Mouse (Mus musculus) heart, embryonic 15.5 days (tissue): ENCODE data around the gene Dck. TPM values are rescaled to one million over a fixed set of nuclear protein-coding genes. Genes with fewer than 3 reads are reported as not detected.

Source experiments
- ATAC-seq: fragments of 200-750 bp; cut with Nextera tagmentation; replicated peaks from 2 replicates; pipeline ENCODE4 v1.8.0; 2017; ENCODE audit warnings: low read depth, moderate TSS enrichment; ENCODE audit not compliant: insufficient number of reproducible peaks, insufficient read depth, low FRiP score
- H3K27ac ChIP-seq: fragments of 300-500 bp; sonication (generic); 2 replicates; pipeline ENCODE4 v1.5.1; 2015; ENCODE audit warnings: mild to moderate bottlenecking, inconsistent platforms
- H3K27me3 ChIP-seq: fragments of 300-500 bp; sonication (generic); 2 replicates; pipeline ENCODE4 v1.6.1; 2015; ENCODE audit warnings: inconsistent platforms
- H3K36me3 ChIP-seq: fragments of 300-500 bp; sonication (generic); 2 replicates; pipeline ENCODE4 v1.6.1; 2015; ENCODE audit warnings: mild to moderate bottlenecking, inconsistent platforms
- H3K4me1 ChIP-seq: fragments of 300-500 bp; sonication (generic); replicated peaks from 2 replicates; pipeline ENCODE4 v1.6.1; 2015; ENCODE audit warnings: inconsistent platforms
- H3K4me2 ChIP-seq: fragments of 300-500 bp; sonication (generic); 2 replicates; pipeline ENCODE4 v1.6.1; 2015; ENCODE audit warnings: inconsistent platforms, mild to moderate bottlenecking, moderate library complexity
- H3K4me3 ChIP-seq: fragments of 300-500 bp; sonication (generic); 2 replicates; pipeline ENCODE4 v1.5.1; 2015; ENCODE audit warnings: mild to moderate bottlenecking, inconsistent platforms
- H3K9ac ChIP-seq: fragments of 300-500 bp; sonication (generic); 2 replicates; pipeline ENCODE4 v1.6.1; 2015; ENCODE audit warnings: mild to moderate bottlenecking, inconsistent platforms
- H3K9me3 ChIP-seq: fragments of 300-500 bp; sonication (generic); replicated peaks from 2 replicates; pipeline ENCODE4 v1.6.1; 2016; ENCODE audit warnings: inconsistent platforms
- WGBS: fragments of 180-500 bp; shearing (Covaris S2); methylation state at CpG from one replicate; pipeline ENCODE4 v1.1.7; 2015; ENCODE audit warnings: mixed read lengths; 5-methylcytosine and 5-hydroxymethylcytosine counted together
- polyA plus RNA-seq: library from polyadenylated mRNA; unstranded; fragments of >200 nt; fragmentation: Nextera tagmentation; extraction: Ambion mirVana; gene quantifications from 2 replicates; pipeline ENCODE4 v1.2.1, GENCODE M21; 2015

The Dck gene
- polyA plus RNA-seq, 1 experiment from 2014 or later = 27.6 TPM

DNA sequence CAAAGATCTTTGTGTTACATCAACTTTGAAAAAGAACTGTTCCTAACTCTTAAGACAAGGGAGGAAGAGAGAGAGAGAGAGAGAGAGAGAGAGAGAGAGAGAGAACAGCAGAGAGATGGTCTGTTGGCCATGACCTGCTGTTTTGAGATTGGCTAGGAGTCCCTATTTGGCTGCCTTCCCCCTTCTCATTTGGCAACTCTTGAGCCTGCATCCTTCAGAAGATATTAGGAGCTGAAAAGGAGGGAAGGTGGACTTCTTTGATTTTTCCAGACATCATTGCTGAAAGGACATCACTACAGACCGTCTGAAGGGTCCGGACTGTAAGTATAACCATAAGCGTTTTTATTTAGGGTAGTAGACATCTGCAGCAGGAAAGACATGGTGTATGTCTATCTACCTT is 28.9 kb downstream of the Dck start:
- Histone ChIP-seq H3K9ac (no peak overlapping the region), H3K9me3 (no peaks in the 10 kb centered on the region), H3K27ac (no peak overlapping the region), H3K4me2 (no peak overlapping the region), H3K4me1 (no peaks in the 10 kb centered on the region), H3K36me3 (no peaks in the 10 kb centered on the region), H3K27me3 (no peaks in the 10 kb centered on the region), H3K4me3 (no peak overlapping the region)
- ATAC-seq = no peak
- WGBS = 78% methylated on average over 3 of the region's 3 CpGs

DNA sequence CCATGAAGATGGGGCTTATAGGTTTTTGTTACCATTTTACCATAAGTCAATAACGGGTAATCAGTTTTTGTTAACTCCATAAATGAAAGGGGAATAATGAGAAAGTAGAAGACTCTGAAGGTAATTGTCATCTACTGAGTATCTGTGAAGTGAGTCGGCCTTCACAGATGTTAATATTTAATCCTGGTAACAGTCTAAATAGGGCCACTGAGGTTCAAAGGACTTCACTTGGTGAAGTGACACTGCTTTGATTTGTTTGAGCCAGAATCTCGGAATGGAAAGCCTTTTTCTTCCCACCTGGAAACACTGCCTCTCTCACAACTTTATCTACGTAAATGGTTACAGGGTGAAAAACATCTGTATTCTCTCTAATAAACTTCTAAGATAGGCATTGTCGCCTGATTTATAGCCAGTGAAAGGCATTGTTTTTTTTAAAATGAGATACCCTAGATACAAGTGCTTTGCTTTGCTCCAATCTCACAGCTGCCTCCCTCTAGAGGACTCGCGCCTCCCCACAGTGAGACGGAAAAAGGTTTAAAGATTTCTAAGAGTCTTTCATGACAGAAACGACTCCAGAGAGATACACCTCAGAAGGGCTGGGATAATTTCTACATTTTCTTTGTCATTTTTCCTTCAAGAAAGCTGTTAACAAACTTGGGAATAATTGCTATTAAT is 31.3 kb downstream of the Dck start:
- ATAC-seq = no peak
- Histone ChIP-seq H3K9me3 (no peaks in the 10 kb centered on the region), H3K9ac (no peak overlapping the region), H3K27ac (no peak overlapping the region), H3K4me1 (no peaks in the 10 kb centered on the region), H3K4me2 (no peak overlapping the region), H3K36me3 (no peaks in the 10 kb centered on the region), H3K27me3 (no peaks in the 10 kb centered on the region), H3K4me3 (no peak overlapping the region)
- WGBS = 46% methylated on average over 9 of the region's 9 CpGs

DNA sequence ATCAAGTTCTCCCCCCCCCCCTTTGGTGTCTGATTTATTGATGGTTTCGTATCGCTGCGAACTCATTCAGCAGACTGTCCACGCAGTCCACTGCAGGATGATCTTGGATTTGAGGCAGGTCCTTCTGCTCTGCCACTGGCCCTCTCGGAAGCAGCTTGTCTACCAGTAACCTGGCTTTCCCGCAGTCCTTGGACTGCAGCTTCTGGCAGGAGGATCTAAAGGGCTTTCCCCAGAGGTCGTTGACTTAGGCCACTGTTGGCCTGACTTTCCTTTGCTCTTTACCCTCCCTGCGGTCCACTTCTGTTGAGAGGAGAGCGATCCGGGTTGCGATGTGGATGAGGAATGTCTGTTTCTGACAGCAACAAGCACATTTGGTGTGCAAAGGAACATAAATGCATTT is 31.8 kb downstream of the Dck start:
- Histone ChIP-seq H3K4me2 (no peak overlapping the region), H3K9me3 (no peaks in the 10 kb centered on the region), H3K36me3 (no peaks in the 10 kb centered on the region), H3K9ac (no peak overlapping the region), H3K27me3 (no peaks in the 10 kb centered on the region), H3K4me1 (no peaks in the 10 kb centered on the region), H3K27ac (no peak overlapping the region), H3K4me3 (no peak overlapping the region)
- 51% methylated on average over 11 of the region's 11 CpGs for WGBS
- no peak for ATAC-seq

DNA sequence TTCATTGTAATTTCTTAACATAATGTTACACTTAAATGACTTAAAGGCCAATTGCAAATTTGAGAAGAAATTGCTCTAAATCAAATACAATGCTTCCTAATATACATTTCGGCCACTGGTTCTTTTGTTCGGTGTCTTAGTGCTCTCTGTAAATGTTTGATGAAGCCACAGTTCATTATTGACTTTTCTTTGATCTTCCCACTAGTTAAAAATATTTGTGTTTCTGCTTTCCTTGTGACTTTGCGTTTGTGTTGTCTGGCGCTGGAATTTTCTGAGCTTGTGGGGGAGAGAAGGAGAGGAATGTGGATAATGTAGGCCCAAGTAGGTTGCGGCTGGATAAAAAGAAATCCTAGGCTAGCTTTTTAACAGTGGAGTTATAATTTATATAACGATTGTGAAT is 32.3 kb downstream of the Dck start:
- H3K36me3 ChIP-seq = no peaks in the 10 kb centered on the region
- H3K4me2 ChIP-seq = no peak overlapping the region
- no peak overlapping the region for H3K4me3 ChIP-seq
- no peak overlapping the region for H3K9ac ChIP-seq
- no peaks in the 10 kb centered on the region for H3K9me3 ChIP-seq
- no peak for ATAC-seq
- WGBS = 74% methylated on average over 6 of the region's 6 CpGs
- no peak overlapping the region for H3K27ac ChIP-seq
- no peaks in the 10 kb centered on the region for H3K27me3 ChIP-seq
- H3K4me1 ChIP-seq = no peaks in the 10 kb centered on the region

DNA sequence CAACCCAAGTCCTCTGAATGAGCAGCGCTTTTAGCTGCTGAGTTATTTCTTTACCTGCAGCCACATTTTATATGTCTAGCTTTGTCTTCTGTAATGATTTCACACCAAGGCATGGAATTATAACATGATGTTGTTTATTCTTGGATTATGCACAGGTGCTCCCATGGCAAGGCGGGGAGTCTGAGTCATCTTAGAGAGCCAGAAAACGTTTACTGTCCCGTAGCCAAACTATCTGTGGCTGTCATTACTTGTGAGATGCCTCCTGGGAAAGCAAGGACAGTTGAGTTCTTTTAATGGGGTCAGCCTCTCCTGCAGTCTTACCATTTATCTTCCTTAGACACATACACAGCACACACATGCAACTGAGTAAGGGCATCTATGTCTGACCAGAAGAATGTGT is 40.8 kb downstream of the Dck start:
- H3K4me3 ChIP-seq = no peak overlapping the region
- H3K27me3 ChIP-seq = no peaks in the 10 kb centered on the region
- no peaks in the 10 kb centered on the region for H3K9me3 ChIP-seq
- H3K36me3 ChIP-seq = no peaks in the 10 kb centered on the region
- H3K4me1 ChIP-seq = peaks cover 17% of the 10 kb centered on the region
- no peak overlapping the region for H3K4me2 ChIP-seq
- H3K27ac ChIP-seq = no peak overlapping the region
- 81% methylated on average over 4 of the region's 4 CpGs for WGBS
- ATAC-seq = no peak
- H3K9ac ChIP-seq = no peak overlapping the region

DNA sequence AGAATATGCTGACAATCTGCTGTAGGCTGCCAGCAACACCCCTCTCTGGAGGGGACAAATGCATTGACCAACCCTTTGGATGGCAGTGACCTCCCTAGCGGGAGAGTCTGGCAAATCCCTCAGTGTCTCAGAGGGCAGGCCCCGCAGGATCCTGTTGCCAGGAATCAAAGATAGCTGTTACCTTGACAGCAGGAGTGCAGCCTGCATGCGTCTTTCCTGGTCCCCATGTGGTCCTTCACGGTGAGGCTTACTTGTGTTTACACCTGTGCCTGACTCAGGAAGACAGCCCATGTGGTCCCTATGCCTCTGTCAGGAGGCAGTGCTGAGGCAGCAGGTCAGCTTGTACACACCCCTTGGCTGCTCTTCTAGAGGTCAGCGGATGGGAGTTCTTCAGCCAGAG is 41.5 kb downstream of the Dck start:
- Histone ChIP-seq H3K36me3 (no peaks in the 10 kb centered on the region), H3K4me1 (peaks cover 17% of the 10 kb centered on the region), H3K4me2 (no peak overlapping the region), H3K9ac (no peak overlapping the region), H3K27ac (no peak overlapping the region), H3K4me3 (no peak overlapping the region), H3K9me3 (no peaks in the 10 kb centered on the region), H3K27me3 (no peaks in the 10 kb centered on the region)
- no peak for ATAC-seq
- 14% methylated on average over 5 of the region's 5 CpGs for WGBS

DNA sequence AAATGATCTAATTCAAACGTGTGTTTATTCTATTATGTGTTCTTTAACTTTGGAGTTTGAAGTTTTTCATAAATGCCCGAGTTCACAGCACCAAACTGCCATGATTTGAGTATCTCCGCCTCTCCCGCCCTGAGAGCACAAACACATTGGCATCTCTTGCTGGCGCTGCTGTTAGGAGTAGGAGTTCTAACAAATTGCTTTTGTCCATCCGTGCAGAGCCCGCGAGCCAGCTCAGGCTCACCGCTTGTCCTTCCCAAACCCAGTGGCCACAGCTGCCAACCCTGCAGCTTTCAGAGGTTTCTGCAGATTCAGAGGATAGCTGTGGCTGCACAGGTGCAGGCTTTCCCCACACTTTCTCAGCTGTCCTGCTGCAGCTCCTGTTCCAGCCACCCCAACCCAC is 42.5 kb downstream of the Dck start:
- 23% methylated on average over 9 of the region's 9 CpGs for WGBS
- peaks cover 17% of the 10 kb centered on the region for H3K4me1 ChIP-seq
- no peaks in the 10 kb centered on the region for H3K9me3 ChIP-seq
- ATAC-seq = no peak
- no peak overlapping the region for H3K4me3 ChIP-seq
- no peak overlapping the region for H3K9ac ChIP-seq
- H3K27ac ChIP-seq = no peak overlapping the region
- H3K36me3 ChIP-seq = no peaks in the 10 kb centered on the region
- peak overlapping the region; percentile 39 for H3K4me2 ChIP-seq
- H3K27me3 ChIP-seq = no peaks in the 10 kb centered on the region

DNA sequence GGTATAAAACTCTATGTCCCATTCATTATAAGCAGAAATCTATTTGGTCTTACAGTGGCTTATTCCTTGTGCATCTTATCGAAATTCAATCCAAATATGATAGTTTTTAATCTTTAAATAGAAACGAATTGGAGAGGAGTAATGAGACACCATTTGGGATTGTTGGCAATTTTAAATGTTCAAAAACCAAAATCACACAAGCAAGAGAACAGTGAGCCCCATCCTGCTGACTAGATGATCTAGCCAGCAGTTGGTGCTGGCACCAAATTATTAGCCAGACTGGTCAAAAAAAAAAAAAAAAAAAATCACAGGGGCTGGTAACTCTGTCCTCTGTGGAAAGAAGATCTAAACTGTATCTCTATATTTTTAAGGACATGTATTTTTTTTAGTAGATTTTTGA is 48.4 kb downstream of the Dck start:
- Histone ChIP-seq H3K27me3 (no peaks in the 10 kb centered on the region), H3K9ac (no peak overlapping the region), H3K4me2 (no peak overlapping the region), H3K9me3 (no peaks in the 10 kb centered on the region), H3K36me3 (no peaks in the 10 kb centered on the region), H3K4me1 (no peaks in the 10 kb centered on the region), H3K4me3 (no peak overlapping the region), H3K27ac (no peak overlapping the region)
- no peak for ATAC-seq
- WGBS = 67% methylated on average over 2 of the region's 2 CpGs

DNA sequence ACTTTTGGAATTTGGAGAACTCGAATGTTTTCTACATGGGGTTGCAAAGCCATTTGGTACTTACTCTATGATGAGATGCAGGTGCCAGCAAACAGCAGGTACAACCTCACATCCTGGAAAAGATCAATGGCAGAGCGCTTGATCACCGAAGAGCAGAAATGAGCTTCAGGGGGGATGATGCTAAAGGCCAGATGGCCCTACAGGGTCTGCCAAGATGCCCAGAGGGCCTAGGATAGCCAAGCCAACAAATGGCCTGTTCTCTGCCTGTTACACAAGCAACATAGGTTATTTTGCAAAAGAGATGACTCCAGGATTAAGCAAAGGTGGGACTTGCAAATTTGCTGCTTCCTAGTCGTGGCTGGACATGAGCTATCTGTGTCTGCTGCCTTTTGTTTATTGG is 49.8 kb downstream of the Dck start:
- Histone ChIP-seq H3K4me2 (no peak overlapping the region), H3K27me3 (no peaks in the 10 kb centered on the region), H3K36me3 (no peaks in the 10 kb centered on the region), H3K9ac (no peak overlapping the region), H3K27ac (no peak overlapping the region), H3K4me3 (no peak overlapping the region), H3K9me3 (no peaks in the 10 kb centered on the region), H3K4me1 (no peaks in the 10 kb centered on the region)
- WGBS = 76% methylated on average over 4 of the region's 4 CpGs
- ATAC-seq = no peak

DNA sequence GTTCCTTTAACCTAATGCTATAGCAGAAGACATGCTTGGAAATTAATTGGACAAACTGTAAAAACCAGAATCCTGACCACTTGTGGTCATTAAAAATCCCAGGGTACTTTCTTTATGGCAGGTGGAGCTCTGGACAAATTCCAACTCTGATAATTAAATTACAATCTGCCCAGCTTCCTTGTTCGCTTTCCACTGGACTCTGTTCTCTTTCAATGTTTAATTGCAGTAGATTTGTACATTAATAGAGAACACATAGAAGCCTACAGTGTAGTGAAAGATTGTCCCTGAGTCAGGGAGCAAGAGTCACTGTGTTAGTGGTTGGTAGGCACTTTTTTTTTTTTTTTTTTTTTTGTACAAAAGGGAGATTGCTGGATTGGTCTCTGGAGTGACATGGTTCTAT is 56.7 kb downstream of the Dck start:
- no peaks in the 10 kb centered on the region for H3K36me3 ChIP-seq
- no peak overlapping the region for H3K9ac ChIP-seq
- no peak for ATAC-seq
- H3K9me3 ChIP-seq = no peaks in the 10 kb centered on the region
- no peak overlapping the region for H3K27ac ChIP-seq
- H3K4me1 ChIP-seq = no peaks in the 10 kb centered on the region
- 70% methylated on average over 1 of the region's 1 CpGs for WGBS
- H3K27me3 ChIP-seq = no peaks in the 10 kb centered on the region
- no peak overlapping the region for H3K4me2 ChIP-seq
- no peak overlapping the region for H3K4me3 ChIP-seq

DNA sequence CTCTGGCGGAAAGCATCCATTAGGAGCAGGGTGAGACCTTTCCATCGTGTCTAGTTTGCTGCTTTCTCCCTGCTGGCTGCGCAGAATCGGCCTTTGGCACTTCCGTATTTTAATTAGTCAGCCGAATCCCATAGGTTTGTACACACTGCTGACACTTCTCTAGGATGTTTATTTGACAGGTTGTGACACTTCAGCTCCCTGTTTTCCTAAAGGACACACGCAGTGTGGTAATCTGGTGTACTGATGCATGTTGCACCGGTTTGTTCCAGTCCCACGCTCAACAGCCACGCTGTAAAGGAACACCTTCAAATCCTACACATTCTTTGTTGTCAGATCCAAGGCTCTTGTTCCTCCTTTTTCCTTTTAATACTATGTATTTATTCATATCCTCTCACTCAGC is 60.0 kb downstream of the Dck start:
- no peak overlapping the region for H3K4me3 ChIP-seq
- no peak overlapping the region for H3K27ac ChIP-seq
- 82% methylated on average over 10 of the region's 10 CpGs for WGBS
- H3K9me3 ChIP-seq = no peaks in the 10 kb centered on the region
- no peaks in the 10 kb centered on the region for H3K27me3 ChIP-seq
- ATAC-seq = no peak
- H3K36me3 ChIP-seq = no peaks in the 10 kb centered on the region
- no peak overlapping the region for H3K9ac ChIP-seq
- no peak overlapping the region for H3K4me2 ChIP-seq
- no peaks in the 10 kb centered on the region for H3K4me1 ChIP-seq

DNA sequence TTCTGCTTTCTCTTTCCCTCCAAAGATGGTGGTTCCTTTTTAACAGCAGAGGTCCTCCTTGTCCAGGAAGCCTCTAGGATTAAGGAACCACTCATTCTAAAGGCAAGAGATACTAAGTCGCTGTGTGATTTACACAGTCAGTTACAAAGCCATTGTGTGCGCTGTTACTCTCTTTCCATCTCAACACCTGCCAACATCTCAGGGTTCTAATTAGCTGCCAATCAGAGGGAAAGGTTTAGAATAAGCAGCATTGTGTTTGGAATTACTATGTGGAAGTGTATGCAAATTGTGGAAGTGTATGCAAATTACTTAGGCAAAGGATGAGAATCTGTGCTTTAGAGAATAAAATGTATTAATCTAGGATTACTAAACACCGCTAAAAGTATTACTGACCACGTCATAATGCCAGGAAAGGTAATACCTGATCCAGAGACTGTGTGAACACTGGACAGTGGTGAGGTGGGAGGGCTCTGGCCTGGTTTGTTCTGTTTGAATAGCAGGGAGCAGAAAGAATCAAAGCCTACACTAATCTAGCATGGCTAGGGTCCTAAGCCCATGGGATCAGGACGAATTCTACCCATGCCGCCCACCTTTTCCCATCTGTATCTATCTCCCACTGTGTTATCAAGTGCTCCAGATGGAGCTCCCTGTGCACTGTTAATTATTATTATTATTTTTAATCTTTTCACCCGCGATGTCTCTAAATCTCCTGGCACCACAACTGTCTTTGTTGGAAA is 65.2 kb downstream of the Dck start:
- Histone ChIP-seq H3K9ac (no peak overlapping the region), H3K4me2 (no peak overlapping the region), H3K4me3 (no peak overlapping the region), H3K27ac (no peak overlapping the region), H3K36me3 (no peaks in the 10 kb centered on the region), H3K27me3 (no peaks in the 10 kb centered on the region), H3K4me1 (peaks cover 3% of the 10 kb centered on the region), H3K9me3 (no peaks in the 10 kb centered on the region)
- WGBS = 71% methylated on average over 8 of the region's 8 CpGs
- ATAC-seq = no peak
